Mouse (Mus musculus) retina, embryonic 14.5 days (tissue): ENCODE measurements around the gene Depp1.
A peak's percentile ranks its signal among the peaks of the same experiment; 100 is the strongest.

Experiments
- DNase-seq: peaks from one replicate; pipeline ENCODE4 v3.0.0-alpha.2; 2015; ENCODE audit warnings: low spot score

The Depp1 gene

GRCm38 (mm10) chr6:116682317-116682716 lies 31.9 kb downstream of the Depp1 start:
- no peak for DNase-seq

GRCm38 (mm10) chr6:116693639-116694038 lies 43.2 kb downstream of the Depp1 start:
- DNase-seq, result no peak

DNA sequence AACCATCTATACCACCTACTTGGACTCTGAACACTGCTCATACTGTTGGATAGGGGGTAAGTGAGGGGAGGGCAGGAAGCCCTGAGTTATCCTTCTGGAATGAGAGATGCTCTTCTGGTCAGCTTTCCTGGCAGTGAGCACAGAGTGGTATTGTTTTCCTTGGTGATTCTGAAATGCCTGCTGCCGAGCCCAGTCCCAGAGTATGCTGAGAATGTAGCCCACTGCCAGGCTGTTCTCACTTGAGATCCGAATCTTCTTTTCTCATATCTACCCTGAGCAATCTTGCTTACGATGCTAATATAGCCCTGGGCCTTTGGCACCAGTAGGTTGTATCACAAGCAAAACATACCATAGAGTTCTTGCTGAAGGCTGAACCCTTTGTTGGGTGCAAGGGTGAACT lies 43.9 kb downstream of the Depp1 start:
- no peak for DNase-seq

GRCm38 (mm10) chr6:116697413-116697812 lies 47.0 kb downstream of the Depp1 start:
- DNase-seq, result peak; percentile 80

- no peak for DNase-seq
Measured at GRCm38 (mm10) chr6:116697896-116698425, 47.6 kb downstream of the Depp1 start.

GRCm38 (mm10) chr6:116700821-116701220 lies 50.4 kb downstream of the Depp1 start:
- DNase-seq, result no peak
